Mouse (Mus musculus): ENCODE measurements at regions not wholly inside any gene's neighbourhood (a gene's known extent, or its start where the extent isn't known, plus 50 kb on each side); places are given as distances from the start of the nearest gene placed in this dataset.

GRCm38 (mm10) chr9:43959541-43959940 lies 83.6 kb upstream of the Thy1 start:
- H3K27me3 ChIP-seq (ENCODE audit: control insufficient read depth, insufficient read depth, low read length): no peaks in the 10 kb centered on the region
- H3K27ac ChIP-seq (ENCODE audit: insufficient read depth, low read length): no peak overlapping the region
- no peak for DNase-seq (ENCODE audit: low read depth in 1 of 2, low spot score in 2 of 2)
- no peak for TF ChIP-seq POLR2A (IDR thresholded peaks at IDR 0.05; ENCODE audit: low read depth, low read length)
- TF ChIP-seq CTCF (IDR thresholded peaks at IDR 0.05; ENCODE audit: extremely low read depth, insufficient read depth, insufficient read length, insufficient replicate concordance): no peak
- no peak overlapping the region for H3K4me3 ChIP-seq (ENCODE audit: extremely low read depth, insufficient read depth, insufficient read length)
- 30% methylated on average over 9 of the region's 9 CpGs for WGBS
- no peaks in the 10 kb centered on the region for H3K36me3 ChIP-seq (ENCODE audit: control insufficient read depth, insufficient read depth, low read length)
- H3K4me1 ChIP-seq (ENCODE audit: control insufficient read depth, insufficient read depth, insufficient read length): no peaks in the 10 kb centered on the region

- H3K27ac ChIP-seq (ENCODE audit: insufficient read depth, low read length): no peak overlapping the region
- no peaks in the 10 kb centered on the region for H3K27me3 ChIP-seq (ENCODE audit: control insufficient read depth, insufficient read depth, low read length)
- TF ChIP-seq POLR2A (IDR thresholded peaks at IDR 0.05; ENCODE audit: low read depth, low read length): no peak
- no peak for TF ChIP-seq CTCF (IDR thresholded peaks at IDR 0.05; ENCODE audit: extremely low read depth, insufficient read depth, insufficient read length, insufficient replicate concordance)
- no peaks in the 10 kb centered on the region for H3K36me3 ChIP-seq (ENCODE audit: control insufficient read depth, insufficient read depth, low read length)
- no peak for DNase-seq (ENCODE audit: low read depth in 1 of 2, low spot score in 2 of 2)
- H3K4me3 ChIP-seq (ENCODE audit: extremely low read depth, insufficient read depth, insufficient read length): no peak overlapping the region
- 70% methylated on average over 12 of the region's 12 CpGs for WGBS
- H3K4me1 ChIP-seq (ENCODE audit: control insufficient read depth, insufficient read depth, insufficient read length): no peaks in the 10 kb centered on the region
Observed at GRCm38 (mm10) chr9:43961431-43961830, 81.8 kb upstream of the Thy1 start.

DNA sequence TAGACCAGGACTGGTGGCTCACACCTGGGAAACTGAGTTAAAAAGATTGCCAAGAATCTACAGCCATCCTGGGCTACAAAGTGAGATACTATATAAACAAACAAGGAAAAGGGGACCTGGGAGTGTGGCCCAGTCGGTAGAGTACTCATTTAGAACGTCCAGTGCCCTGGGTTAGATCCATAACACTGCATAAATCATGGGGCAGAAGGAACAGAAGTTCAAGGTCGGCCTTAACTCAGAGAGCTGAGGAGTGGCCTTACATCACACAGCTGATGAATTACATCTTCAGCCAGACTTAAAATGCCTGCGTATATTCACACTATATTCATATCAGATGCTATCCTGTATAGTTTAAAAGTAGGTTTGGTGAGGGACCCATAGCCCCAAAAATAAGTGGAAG lies 78.0 kb upstream of the Thy1 start:
- no peaks in the 10 kb centered on the region for H3K4me1 ChIP-seq (ENCODE audit: control insufficient read depth, insufficient read depth, insufficient read length)
- TF ChIP-seq POLR2A (IDR thresholded peaks at IDR 0.05; ENCODE audit: low read depth, low read length) (no peak), CTCF (IDR thresholded peaks at IDR 0.05; ENCODE audit: extremely low read depth, insufficient read depth, insufficient read length, insufficient replicate concordance) (no peak)
- no peaks in the 10 kb centered on the region for H3K27me3 ChIP-seq (ENCODE audit: control insufficient read depth, insufficient read depth, low read length)
- WGBS: 57% methylated on average over 4 of the region's 4 CpGs
- DNase-seq (ENCODE audit: low read depth in 1 of 2, low spot score in 2 of 2): no peak
- H3K36me3 ChIP-seq (ENCODE audit: control insufficient read depth, insufficient read depth, low read length): no peaks in the 10 kb centered on the region
- H3K27ac ChIP-seq (ENCODE audit: insufficient read depth, low read length): no peak overlapping the region
- no peak overlapping the region for H3K4me3 ChIP-seq (ENCODE audit: extremely low read depth, insufficient read depth, insufficient read length)

- TF ChIP-seq POLR2A (IDR thresholded peaks at IDR 0.05; ENCODE audit: low read depth, low read length) (no peak), CTCF (IDR thresholded peaks at IDR 0.05; ENCODE audit: extremely low read depth, insufficient read depth, insufficient read length, insufficient replicate concordance) (no peak)
- no peaks in the 10 kb centered on the region for H3K36me3 ChIP-seq (ENCODE audit: control insufficient read depth, insufficient read depth, low read length)
Observed at GRCm38 (mm10) chr9:43965811-43966210, 77.4 kb upstream of the Thy1 start.

DNA sequence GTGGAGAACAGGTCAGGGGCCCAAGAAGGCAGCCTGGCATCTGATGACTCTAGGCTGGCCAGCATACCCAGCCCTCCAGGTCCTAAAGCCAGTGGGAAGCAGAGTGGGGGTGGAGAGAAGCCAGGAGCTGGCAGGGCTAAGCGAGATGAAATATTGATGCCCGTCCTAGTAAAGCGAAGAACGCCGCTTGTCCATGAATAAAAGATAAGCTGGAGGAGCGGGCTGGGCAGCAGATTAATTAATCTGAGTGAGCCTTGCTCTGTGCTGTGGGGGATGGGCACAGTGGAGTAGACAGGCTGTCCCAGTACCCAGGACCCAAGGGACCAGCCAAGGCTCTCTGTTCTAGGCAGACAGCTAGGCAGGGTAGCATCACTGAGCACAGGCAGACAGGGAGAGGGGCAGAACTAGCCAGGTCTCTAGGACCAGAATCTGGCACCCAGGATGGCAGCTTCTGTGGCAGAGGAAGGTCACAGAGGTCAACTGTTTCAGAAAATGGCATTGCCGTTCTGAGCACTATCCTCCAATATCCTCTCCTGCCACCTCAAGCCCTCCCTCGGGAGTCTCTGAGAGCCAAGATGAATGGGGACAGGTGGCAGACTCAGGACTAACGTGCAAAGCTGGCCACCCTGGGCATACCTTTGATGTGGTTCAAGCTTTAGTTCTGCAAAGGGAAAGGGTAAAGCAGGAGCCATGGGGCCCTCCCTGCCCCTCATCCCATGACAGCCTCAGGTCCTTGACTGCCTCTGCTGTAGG lies 73.0 kb upstream of the Thy1 start:
- no peaks in the 10 kb centered on the region for H3K4me1 ChIP-seq (ENCODE audit: control insufficient read depth, insufficient read depth, insufficient read length)
- no peaks in the 10 kb centered on the region for H3K27me3 ChIP-seq (ENCODE audit: control insufficient read depth, insufficient read depth, low read length)
- WGBS: 65% methylated on average over 9 of the region's 9 CpGs
- no peak overlapping the region for H3K27ac ChIP-seq (ENCODE audit: insufficient read depth, low read length)
- no peaks in the 10 kb centered on the region for H3K36me3 ChIP-seq (ENCODE audit: control insufficient read depth, insufficient read depth, low read length)
- no peak overlapping the region for H3K4me3 ChIP-seq (ENCODE audit: extremely low read depth, insufficient read depth, insufficient read length)
- TF ChIP-seq CTCF (IDR thresholded peaks at IDR 0.05; ENCODE audit: extremely low read depth, insufficient read depth, insufficient read length, insufficient replicate concordance) (no peak), POLR2A (IDR thresholded peaks at IDR 0.05; ENCODE audit: low read depth, low read length) (no peak)
- DNase-seq (ENCODE audit: low read depth in 1 of 2, low spot score in 2 of 2): no peak

More at GRCm38 (mm10) chr9:43965811-43966210, 77.4 kb upstream of the Thy1 start:
- no peak overlapping the region for H3K27ac ChIP-seq (ENCODE audit: insufficient read depth, low read length)
- no peaks in the 10 kb centered on the region for H3K4me1 ChIP-seq (ENCODE audit: control insufficient read depth, insufficient read depth, insufficient read length)
- 80% methylated on average over 5 of the region's 5 CpGs for WGBS
- no peak overlapping the region for H3K4me3 ChIP-seq (ENCODE audit: extremely low read depth, insufficient read depth, insufficient read length)
- no peak for DNase-seq (ENCODE audit: low read depth in 1 of 2, low spot score in 2 of 2)
- no peaks in the 10 kb centered on the region for H3K27me3 ChIP-seq (ENCODE audit: control insufficient read depth, insufficient read depth, low read length)

DNA sequence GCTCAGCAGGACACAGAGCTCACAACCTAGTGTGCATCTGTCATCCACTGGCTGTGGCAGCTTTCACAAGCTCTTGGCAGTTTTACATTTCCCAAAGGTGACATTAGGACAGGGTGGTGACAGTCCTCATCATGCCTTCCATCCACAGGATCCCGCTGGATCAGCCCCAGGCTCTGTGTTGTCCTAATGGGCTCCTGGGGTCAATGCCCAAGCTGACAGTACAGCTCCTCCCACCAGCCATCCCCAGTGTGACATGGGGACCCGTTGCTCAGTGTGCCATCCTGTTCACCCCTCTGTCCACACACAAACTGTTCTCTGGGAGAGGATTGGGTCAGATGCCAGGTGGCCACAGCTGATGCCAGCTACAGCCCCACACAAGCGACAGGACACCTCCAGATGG lies 72.3 kb upstream of the Thy1 start:
- H3K4me3 ChIP-seq (ENCODE audit: extremely low read depth, insufficient read depth, insufficient read length): no peak overlapping the region
- H3K36me3 ChIP-seq (ENCODE audit: control insufficient read depth, insufficient read depth, low read length): no peaks in the 10 kb centered on the region
- no peak for DNase-seq (ENCODE audit: low read depth in 1 of 2, low spot score in 2 of 2)
- TF ChIP-seq POLR2A (IDR thresholded peaks at IDR 0.05; ENCODE audit: low read depth, low read length) (no peak), CTCF (IDR thresholded peaks at IDR 0.05; ENCODE audit: extremely low read depth, insufficient read depth, insufficient read length, insufficient replicate concordance) (no peak)
- no peaks in the 10 kb centered on the region for H3K27me3 ChIP-seq (ENCODE audit: control insufficient read depth, insufficient read depth, low read length)
- 62% methylated on average over 3 of the region's 3 CpGs for WGBS
- no peaks in the 10 kb centered on the region for H3K4me1 ChIP-seq (ENCODE audit: control insufficient read depth, insufficient read depth, insufficient read length)
- H3K27ac ChIP-seq (ENCODE audit: insufficient read depth, low read length): no peak overlapping the region

- H3K4me3 ChIP-seq (ENCODE audit: extremely low read depth, insufficient read depth, insufficient read length): no peak overlapping the region
- peak; percentile 9 to 36 for DNase-seq (ENCODE audit: low read depth in 1 of 2, low spot score in 2 of 2)
- peak; percentile 44; the same call in 1 of the 2 replicates for TF ChIP-seq CTCF (IDR thresholded peaks at IDR 0.05; ENCODE audit: extremely low read depth, insufficient read depth, insufficient read length, insufficient replicate concordance)
- no peak for TF ChIP-seq POLR2A (IDR thresholded peaks at IDR 0.05; ENCODE audit: low read depth, low read length)
- 10% methylated on average over 3 of the region's 3 CpGs for WGBS
- H3K4me1 ChIP-seq (ENCODE audit: control insufficient read depth, insufficient read depth, insufficient read length): no peaks in the 10 kb centered on the region; the same call in 1 of the 2 replicates
- H3K27me3 ChIP-seq (ENCODE audit: control insufficient read depth, insufficient read depth, low read length): no peaks in the 10 kb centered on the region
- H3K27ac ChIP-seq (ENCODE audit: insufficient read depth, low read length): no peak overlapping the region
- no peaks in the 10 kb centered on the region for H3K36me3 ChIP-seq (ENCODE audit: control insufficient read depth, insufficient read depth, low read length)
Observed at GRCm38 (mm10) chr9:43972290-43972689, 70.9 kb upstream of the Thy1 start.

All from spleen, adult 2 months (tissue).